Comparison of ENCODE assay signal across 28 mouse cellular contexts in the genomic region with DNA sequence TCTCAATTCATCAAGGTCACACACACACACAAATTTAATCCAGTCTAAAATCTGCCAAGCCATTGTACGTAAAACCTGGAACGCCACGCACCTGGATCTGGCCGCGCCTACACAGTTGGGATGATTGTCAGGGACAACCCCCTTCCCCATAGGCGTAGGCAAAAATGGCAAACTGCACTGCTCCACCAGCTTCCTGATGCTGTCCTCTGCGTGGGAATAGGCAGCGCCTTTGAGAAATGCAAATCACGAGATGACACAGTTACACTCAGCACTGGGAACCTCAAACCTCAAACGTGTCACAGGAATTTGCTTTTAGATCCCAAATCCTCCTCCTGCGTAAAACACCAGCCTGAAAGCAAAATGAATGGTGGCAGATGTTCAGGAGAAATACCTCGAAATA. TPM values are rescaled to one million over a fixed set of nuclear protein-coding genes. Genes with fewer than 3 reads are reported as not detected.
DNase-seq lines count a peak whose midpoint lies in the region; ATAC-seq lines count a peak whose summit lies in the region.
"Had no signal": no experiment of that assay in that cellular context is flagged by ENCODE, and none has a peak within 500 bp of the region (broad histone marks: within the 10 kb centered on the region; RNA-seq: fewer than 3 reads in every experiment).

No protein-coding gene starts in this region.

- H3K4me2 ChIP-seq in hindbrain, embryonic 12.5 days (replicated peaks), result no peak overlapping the region
- H3K4me2 ChIP-seq in midbrain, embryonic 13.5 days (replicated peaks), result no peak overlapping the region
- H3K4me2 ChIP-seq: heart, embryonic 11.5 days; liver, embryonic 15.5 days; lung, embryonic 15.5 days; stomach, embryonic 15.5 days had no signal

- H3K9ac ChIP-seq in hindbrain, embryonic 12.5 days, result no peak overlapping the region
- no peak overlapping the region for H3K9ac ChIP-seq in midbrain, embryonic 13.5 days (replicated peaks)
- H3K9ac ChIP-seq: liver, embryonic 15.5 days; lung, embryonic 15.5 days; stomach, embryonic 15.5 days had no signal

- no peaks in the 10 kb centered on the region for H3K9me3 ChIP-seq in hindbrain, embryonic 12.5 days (replicated peaks)
- H3K9me3 ChIP-seq in midbrain, embryonic 13.5 days, result no peaks in the 10 kb centered on the region
- H3K9me3 ChIP-seq: liver, embryonic 15.5 days; lung, embryonic 15.5 days; stomach, embryonic 15.5 days had no signal

- ATAC-seq in hindbrain, embryonic 12.5 days (ENCODE audit: low FRiP score), result no peak
- ATAC-seq in midbrain, embryonic 13.5 days, result no peak
- ATAC-seq: forebrain, embryonic 14.5 days; hindbrain, postnatal 0 days; intestine, embryonic 16.5 days; midbrain, embryonic 16.5 days had no signal

- no peak overlapping the region for H3K27ac ChIP-seq in hindbrain, embryonic 12.5 days
- no peak overlapping the region for H3K27ac ChIP-seq in midbrain, embryonic 13.5 days
- H3K27ac ChIP-seq: hindbrain, postnatal 0 days; liver, embryonic 15.5 days; lung, embryonic 15.5 days; stomach, embryonic 15.5 days had no signal

- H3K4me3 ChIP-seq in hindbrain, embryonic 12.5 days, result no peak overlapping the region
- H3K4me3 ChIP-seq in midbrain, embryonic 13.5 days (replicated peaks), result no peak overlapping the region
- H3K4me3 ChIP-seq: liver, embryonic 15.5 days; lung, embryonic 15.5 days; myocyte; stomach, embryonic 15.5 days had no signal

- no peaks in the 10 kb centered on the region for H3K4me1 ChIP-seq in hindbrain, embryonic 12.5 days
- H3K4me1 ChIP-seq in midbrain, embryonic 13.5 days (replicated peaks), result no peaks in the 10 kb centered on the region
- H3K4me1 ChIP-seq: liver, embryonic 15.5 days; stomach, embryonic 15.5 days had no signal

- peak; percentile 65 for DNase-seq in fat pad, adult 2 months (ENCODE audit: extremely low read depth, low read depth, low spot score)
- DNase-seq in frontal cortex, postnatal 10 days (ENCODE audit: low spot score in 2 of 2), result peak; percentile 20 to 21
- peak; percentile 60 to 61 for DNase-seq in left cerebral cortex, adult 9 months (ENCODE audit: low spot score in 2 of 2)
- peak; percentile 26 for DNase-seq in right cerebral cortex, postnatal 14 days
- no peak for DNase-seq in layer of hippocampus, adult 9-11 months
- DNase-seq: adrenal gland, adult 2 months; B cell, adult 2 months; cerebellum, adult 8-10 months; gastrocnemius, postnatal 10 days; heart, adult 11 months; kidney, adult 9 months; kidney, postnatal 14 days; layer of hippocampus, postnatal 36 days; liver; lung, postnatal 4 days; thymus, adult 2 months had no signal

- whole genome bisulfite sequencing in hindbrain, embryonic 12.5 days, result 87% methylated on average over 12 of the region's 12 CpGs
- 88% methylated on average over 12 of the region's 12 CpGs for WGBS in midbrain, embryonic 13.5 days

- no peaks in the 10 kb centered on the region for H3K36me3 ChIP-seq in hindbrain, embryonic 12.5 days
- no peaks in the 10 kb centered on the region for H3K36me3 ChIP-seq in midbrain, embryonic 13.5 days
- H3K36me3 ChIP-seq: lung, embryonic 15.5 days; stomach, embryonic 15.5 days had no signal

- no peaks in the 10 kb centered on the region for H3K27me3 ChIP-seq in hindbrain, embryonic 12.5 days
- H3K27me3 ChIP-seq in midbrain, embryonic 13.5 days, result no peaks in the 10 kb centered on the region
- H3K27me3 ChIP-seq: liver, embryonic 15.5 days; lung, embryonic 15.5 days; stomach, embryonic 15.5 days had no signal

RNA-seq across cellular contexts. Expression of a gene that starts 17.9 kb away (rescaled TPM):
- polyA plus RNA-seq in hindbrain, embryonic 12.5 days (2016; fragmentation: Nextera tagmentation; extraction: Ambion mirVana), result 0.93 TPM in 1 of 2 replicates, not detected in the other
- polyA plus RNA-seq in midbrain, embryonic 13.5 days (2015; fragmentation: Nextera tagmentation; extraction: Ambion mirVana), result not detected in 2 replicates
- polyA plus RNA-seq: adrenal gland, adult 2 months; forebrain, embryonic 14.5 days; hindbrain, postnatal 0 days; midbrain, embryonic 16.5 days; myocyte; neural tube, embryonic 14.5 days; stomach, embryonic 15.5 days; thymus, adult 2 months had no signal

RNA-seq across cellular contexts. Expression of a gene that starts 18.1 kb away (rescaled TPM):
- polyA plus RNA-seq in hindbrain, embryonic 12.5 days (2016; fragmentation: Nextera tagmentation; extraction: Ambion mirVana), result 20.2 and 20.8 TPM in 2 replicates
- polyA plus RNA-seq in midbrain, embryonic 13.5 days (2015; fragmentation: Nextera tagmentation; extraction: Ambion mirVana), result 13.6 and 14.8 TPM in 2 replicates

RNA-seq across cellular contexts. Expression of a gene that starts 18.3 kb away (rescaled TPM):
- polyA plus RNA-seq in hindbrain, embryonic 12.5 days (2016; fragmentation: Nextera tagmentation; extraction: Ambion mirVana), result 6.9 and 11.5 TPM in 2 replicates
- 7.5 and 8.6 TPM in 2 replicates for polyA plus RNA-seq in midbrain, embryonic 13.5 days (2015; fragmentation: Nextera tagmentation; extraction: Ambion mirVana)

RNA-seq across cellular contexts. Expression of a gene that starts 31.6 kb away (rescaled TPM):
- 0.18 and 0.65 TPM in 2 replicates for polyA plus RNA-seq in hindbrain, embryonic 12.5 days (2016; fragmentation: Nextera tagmentation; extraction: Ambion mirVana)
- polyA plus RNA-seq in midbrain, embryonic 13.5 days (2015; fragmentation: Nextera tagmentation; extraction: Ambion mirVana), result not detected in 2 replicates
- polyA plus RNA-seq: midbrain, embryonic 16.5 days had no signal
